Mouse (Mus musculus) T-helper 1 cell (primary cell): ENCODE data around the gene Dis3l.

Experiments
- in situ Hi-C: fragments of 300-600 bp; cut with MboI, MseI; formaldehyde crosslinking; loops from one replicate; pipeline ENCODE4 v1.15.1; 2025; ENCODE audit warnings: high pct_unique_total_duplicates

Gene Dis3l

GRCm38 (mm10) chr9:64264813-64265212, 76.3 kb downstream of the Dis3l start:
- in situ Hi-C loops = no loop called here

- in situ Hi-C loops = no loop called here
These were observed 80.1 kb downstream of the Dis3l start for GRCm38 (mm10) chr9:64261023-64261422.

GRCm38 (mm10) chr9:64259906-64260305, 81.2 kb downstream of the Dis3l start:
- in situ Hi-C loops = no loop called here
